Mouse (Mus musculus) embryonic stem cell, embryonic (primary cell): ENCODE results near the gene Ksr1.

Source experiments
- CTCF ChIA-PET, 4 experiments: fragments of 300-600 bp in 2 of 4; fragments of 350-600 bp in 2 of 4; sonication (Branson Sonifier 250); formaldehyde crosslinking; loops; one replicate each; lab custom pipeline; 2022; ENCODE audit warnings: inconsistent platforms in 2 of 4; lab: Charles Lee
- POLR2A ChIA-PET, 4 experiments: fragments of 300-600 bp in 2 of 4; fragments of 350-600 bp in 2 of 4; sonication (Branson Sonifier 250); formaldehyde crosslinking; loops; one replicate each; lab custom pipeline; 2022; ENCODE audit warnings: antibody characterized with exemption in 4 of 4, inconsistent platforms in 1 of 4; lab: Charles Lee

Ksr1 gene

GRCm38 (mm10) chr11:79157729-79158128, 11.5 kb upstream of the Ksr1 start:
- POLR2A ChIA-PET, result interaction anchor here in 1 of 4 experiments (1.2 kb wide), 1 partner anchor 22 kb away, joined by 3 read pairs; no protein-coding TSS in a partner anchor
- CTCF ChIA-PET, result interaction anchor here in 1 of 4 experiments (0.7 kb wide), 1 partner anchor 1656 kb away, joined by 4 read pairs; no protein-coding TSS in a partner anchor

- ChIA-PET POLR2A (interaction anchor here in 3 of 4 experiments (0.6 to 2.0 kb wide), 8 partner anchors 8 to 135 kb away, joined by 3 to 7 read pairs (median 3); partner anchors contain the start of gene Ksr1 (in 1 of the 3)), CTCF (interaction anchor here (0.5 to 1.0 kb wide), 12 partner anchors 9 to 136 kb away, joined by 3 to 8 read pairs (median 3); no protein-coding TSS in a partner anchor)
Measured at GRCm38 (mm10) chr11:79155348-79155747, 9.1 kb upstream of the Ksr1 start.

GRCm38 (mm10) chr11:79152696-79153095, 6.5 kb upstream of the Ksr1 start:
- POLR2A ChIA-PET, result interaction anchor here (0.5 to 2.7 kb wide), 17 partner anchors 9 to 468 kb away, joined by 3 to 15 read pairs (median 4); no protein-coding TSS in a partner anchor
- CTCF ChIA-PET, result interaction anchor here in 2 of 4 experiments (0.5 to 1.3 kb wide), 3 partner anchors 11 to 18 kb away, joined by 3 to 4 read pairs (median 3); no protein-coding TSS in a partner anchor

GRCm38 (mm10) chr11:79151874-79152273, 5.7 kb upstream of the Ksr1 start:
- ChIA-PET CTCF (interaction anchor here in 2 of 4 experiments (0.5 to 1.3 kb wide), 2 partner anchors 12 kb away, joined by 3 to 4 read pairs; no protein-coding TSS in a partner anchor), POLR2A (interaction anchor here in 2 of 4 experiments (0.7 to 2.7 kb wide), 17 partner anchors 8 to 149 kb away, joined by 3 to 15 read pairs (median 4); no protein-coding TSS in a partner anchor)

GRCm38 (mm10) chr11:79150301-79150700, 4.1 kb upstream of the Ksr1 start:
- ChIA-PET POLR2A (interaction anchor here in 3 of 4 experiments (0.6 to 3.3 kb wide), 12 partner anchors 9 to 1149 kb away, joined by 3 to 15 read pairs (median 4); no protein-coding TSS in a partner anchor), CTCF (interaction anchor here in 1 of 4 experiments (0.6 to 1.6 kb wide), 2 partner anchors 15 to 131 kb away, joined by 3 to 6 read pairs; no protein-coding TSS in a partner anchor)

- CTCF ChIA-PET, result no interaction called here
Measured at GRCm38 (mm10) chr11:79149295-79149694, 3.1 kb upstream of the Ksr1 start.

GRCm38 (mm10) chr11:79148783-79149182, 2.6 kb upstream of the Ksr1 start:
- CTCF ChIA-PET, result no interaction called here
- POLR2A ChIA-PET, result interaction anchor here in 3 of 4 experiments (0.6 to 3.3 kb wide), 3 partner anchors 8 to 47 kb away, joined by 3 to 14 read pairs (median 7); no protein-coding TSS in a partner anchor

More at GRCm38 (mm10) chr11:79149295-79149694, 3.1 kb upstream of the Ksr1 start:
- POLR2A ChIA-PET, result interaction anchor here in 3 of 4 experiments (0.6 to 3.3 kb wide), 3 partner anchors 9 to 47 kb away, joined by 3 to 14 read pairs (median 7); no protein-coding TSS in a partner anchor

- POLR2A ChIA-PET, result interaction anchor here in 3 of 4 experiments (0.6 to 7.7 kb wide), 21 partner anchors 10 to 316 kb away, joined by 3 to 53 read pairs (median 4); no protein-coding TSS in a partner anchor
- CTCF ChIA-PET, result interaction anchor here in 1 of 4 experiments (0.5 to 1.5 kb wide), 3 partner anchors 115 to 225 kb away, joined by 3 read pairs; partner anchors contain the start of genes Gm9964 and Nos2
Measured at GRCm38 (mm10) chr11:79145283-79146265, 633 bp downstream of the Ksr1 start.

GRCm38 (mm10) chr11:79144741-79145140, 1.5 kb downstream of the Ksr1 start:
- CTCF ChIA-PET, result interaction anchor here in 1 of 4 experiments (0.5 to 0.6 kb wide), 2 partner anchors 114 to 224 kb away, joined by 3 read pairs; partner anchors contain the start of gene Nos2
- POLR2A ChIA-PET, result interaction anchor here in 2 of 4 experiments (0.7 to 7.7 kb wide), 10 partner anchors 10 to 141 kb away, joined by 3 to 53 read pairs (median 4); no protein-coding TSS in a partner anchor

GRCm38 (mm10) chr11:79144043-79144591, 2.1 kb downstream of the Ksr1 start:
- ChIA-PET CTCF (interaction anchor here in 2 of 4 experiments (0.6 to 0.9 kb wide), 2 partner anchors 32 to 80 kb away, joined by 3 to 4 read pairs; no protein-coding TSS in a partner anchor), POLR2A (interaction anchor here in 3 of 4 experiments (0.6 to 7.7 kb wide), 11 partner anchors 8 to 435 kb away, joined by 3 to 53 read pairs (median 4); no protein-coding TSS in a partner anchor)

- CTCF ChIA-PET, result interaction anchor here in 1 of 4 experiments (0.9 kb wide), 1 partner anchor 81 kb away, joined by 3 read pairs; no protein-coding TSS in a partner anchor
- POLR2A ChIA-PET, result interaction anchor here (0.6 to 7.7 kb wide), 15 partner anchors 9 to 123 kb away, joined by 3 to 53 read pairs (median 3); no protein-coding TSS in a partner anchor
Measured at GRCm38 (mm10) chr11:79143322-79143721, 2.9 kb downstream of the Ksr1 start.

- ChIA-PET POLR2A (interaction anchor here in 2 of 4 experiments (0.6 to 7.7 kb wide), 9 partner anchors 13 to 1041 kb away, joined by 3 to 53 read pairs (median 3); partner anchors contain the start of gene Rnf135 (in 1 of the 2)), CTCF (no interaction called here)
Measured at GRCm38 (mm10) chr11:79142381-79142780, 3.8 kb downstream of the Ksr1 start.

- CTCF ChIA-PET, result interaction anchor here in 2 of 4 experiments (0.7 to 0.8 kb wide), 2 partner anchors 175 to 1642 kb away, joined by 3 to 5 read pairs; no protein-coding TSS in a partner anchor
- POLR2A ChIA-PET, result interaction anchor here in 3 of 4 experiments (0.6 to 7.7 kb wide), 13 partner anchors 9 to 1300 kb away, joined by 3 to 53 read pairs (median 4); no protein-coding TSS in a partner anchor
Measured at GRCm38 (mm10) chr11:79141235-79142109, 4.7 kb downstream of the Ksr1 start.

- POLR2A ChIA-PET, result interaction anchor here in 3 of 4 experiments (0.6 to 7.7 kb wide), 12 partner anchors 9 to 837 kb away, joined by 3 to 53 read pairs (median 5); no protein-coding TSS in a partner anchor
Measured at GRCm38 (mm10) chr11:79140511-79140888, 5.7 kb downstream of the Ksr1 start.

GRCm38 (mm10) chr11:79139878-79140510, 6.2 kb downstream of the Ksr1 start:
- CTCF ChIA-PET, result interaction anchor here (0.6 to 2.3 kb wide), 9 partner anchors 10 to 1215 kb away, joined by 3 to 9 read pairs (median 4); no protein-coding TSS in a partner anchor

More at GRCm38 (mm10) chr11:79140511-79140888, 5.7 kb downstream of the Ksr1 start:
- CTCF ChIA-PET, result interaction anchor here in 2 of 4 experiments (0.7 to 2.3 kb wide), 4 partner anchors 10 to 1214 kb away, joined by 3 to 6 read pairs (median 4); no protein-coding TSS in a partner anchor

More at GRCm38 (mm10) chr11:79139878-79140510, 6.2 kb downstream of the Ksr1 start:
- POLR2A ChIA-PET, result interaction anchor here (0.6 to 7.7 kb wide), 18 partner anchors 10 to 838 kb away, joined by 3 to 53 read pairs (median 4); no protein-coding TSS in a partner anchor
